Mouse (Mus musculus) heart, postnatal 10 days (tissue): ENCODE data around the gene Trim32. TPM values are rescaled to one million over a fixed set of nuclear protein-coding genes. Genes with fewer than 3 reads are reported as not detected.

Experiments used
- DNase-seq, 2 experiments: peaks; one replicate each; pipeline ENCODE4 v3.0.0; 2021
- intact Hi-C: fragments of 180-260 bp; cut with DNase I; formaldehyde crosslinking; loops from one replicate; pipeline ENCODE4 v1.15.1; 2025
- total RNA-seq, 2 experiments: library from RNA; stranded (reverse); gene quantifications; 2 replicates each; pipeline ENCODE4 v1.2.3; 2021

Trim32 gene
- total RNA-seq: 10 to 100 TPM; 19.8 to 23.6 TPM

GRCm38 (mm10) chr4:65604504-65605150 is at the start of gene Trim32:
Gene Trim32 (plus strand): TSS chr4:65604986.
- peak; percentile 99 to 100 for DNase-seq
- intact Hi-C loops: no loop called here

GRCm38 (mm10) chr4:65565493-65565892 is 39.3 kb upstream of the Trim32 start:
- no peak for DNase-seq
- intact Hi-C loops: no loop called here

GRCm38 (mm10) chr4:65580254-65580653 is 24.5 kb upstream of the Trim32 start:
- intact Hi-C loops: no loop called here
- no peak for DNase-seq

GRCm38 (mm10) chr4:65586947-65587346 is 17.8 kb upstream of the Trim32 start:
- DNase-seq: peak in 1 of 2 experiments; percentile 25
- intact Hi-C loops: loop anchor here (5.0 kb wide), 1 partner anchor 90 kb away; no protein-coding TSS in a partner anchor

- peak; percentile 53 to 64 for DNase-seq
- intact Hi-C loops: loop anchor here (1.0 to 5.0 kb wide), 5 partner anchors 92 to 1067 kb away; no protein-coding TSS in a partner anchor
Measured at GRCm38 (mm10) chr4:65589780-65590179, 15.0 kb upstream of the Trim32 start.

- intact Hi-C loops: no loop called here
Measured at GRCm38 (mm10) chr4:65594601-65595369, 10.0 kb upstream of the Trim32 start.

GRCm38 (mm10) chr4:65605151-65605702 is 441 bp downstream of the Trim32 start:
- intact Hi-C loops: no loop called here
- no peak for DNase-seq

More at GRCm38 (mm10) chr4:65594601-65595369, 10.0 kb upstream of the Trim32 start:
- no peak for DNase-seq

- DNase-seq: peak; percentile 8 to 20
- intact Hi-C loops: no loop called here
Measured at GRCm38 (mm10) chr4:65607184-65607631, 2.4 kb downstream of the Trim32 start.

GRCm38 (mm10) chr4:65608112-65608511 is 3.3 kb downstream of the Trim32 start:
- intact Hi-C loops: no loop called here
- no peak for DNase-seq

GRCm38 (mm10) chr4:65610329-65610728 is 5.5 kb downstream of the Trim32 start:
- intact Hi-C loops: no loop called here
- DNase-seq: no peak

GRCm38 (mm10) chr4:65610896-65611295 is 6.1 kb downstream of the Trim32 start:
- intact Hi-C loops: no loop called here
- no peak for DNase-seq

- intact Hi-C loops: no loop called here
- no peak for DNase-seq
Measured at GRCm38 (mm10) chr4:65613135-65613534, 8.3 kb downstream of the Trim32 start.

GRCm38 (mm10) chr4:65620125-65620524 is 15.3 kb downstream of the Trim32 start:
- DNase-seq: no peak
- intact Hi-C loops: no loop called here

GRCm38 (mm10) chr4:65638231-65638630 is 33.4 kb downstream of the Trim32 start:
- intact Hi-C loops: no loop called here
- DNase-seq: no peak

GRCm38 (mm10) chr4:65642611-65643010 is 37.8 kb downstream of the Trim32 start:
- intact Hi-C loops: no loop called here
- no peak for DNase-seq

- peak; percentile 85 to 91 for DNase-seq
- intact Hi-C loops: loop anchor here (2.0 kb wide), 2 partner anchors 746 to 778 kb away; no protein-coding TSS in a partner anchor
Measured at GRCm38 (mm10) chr4:65654723-65655122, 49.9 kb downstream of the Trim32 start.

GRCm38 (mm10) chr4:65663176-65663575 is 58.4 kb downstream of the Trim32 start:
- intact Hi-C loops: no loop called here
- no peak for DNase-seq
